Mouse (Mus musculus): ENCODE data around the gene Morc2b.
"Not testable (repeated sequence)": the region's sequence is repeated elsewhere in the genome, so short reads cannot be mapped to it uniquely, and the experiment has no call there.

The Morc2b gene

DNA sequence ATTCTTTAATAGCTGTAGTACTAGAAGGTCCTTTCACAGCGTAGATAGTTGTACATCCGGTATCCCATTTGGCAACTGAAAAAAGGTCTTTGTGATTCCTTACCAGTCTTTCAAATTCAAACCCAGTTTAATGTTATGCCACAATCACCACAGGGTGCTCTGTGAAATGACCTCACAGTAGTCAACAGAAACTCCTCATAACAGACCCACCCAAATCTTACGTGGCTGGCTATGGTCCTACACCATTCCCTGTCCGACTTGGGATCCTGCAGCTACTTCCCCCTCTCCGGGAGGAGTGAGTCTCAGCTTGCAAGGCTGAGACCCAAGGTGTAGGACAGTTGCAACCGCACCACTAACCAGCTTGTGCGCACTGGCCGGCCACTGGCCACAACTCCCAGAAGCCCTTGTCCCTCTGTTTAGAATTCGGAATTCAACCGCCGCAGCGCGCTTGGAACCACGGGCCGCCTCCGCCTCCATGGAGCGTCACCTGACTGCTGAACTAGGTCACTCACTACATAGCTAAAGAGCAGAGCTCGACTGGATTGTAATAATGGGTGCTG is at the start of gene Morc2b:
Gene Morc2b, minus strand, starts transcription at position 423 of the 560 bp plus-strand sequence.
- no peak for DNase-seq (ENCODE audit: low read depth in 2 of 2, low spot score in 2 of 2)

DNA sequence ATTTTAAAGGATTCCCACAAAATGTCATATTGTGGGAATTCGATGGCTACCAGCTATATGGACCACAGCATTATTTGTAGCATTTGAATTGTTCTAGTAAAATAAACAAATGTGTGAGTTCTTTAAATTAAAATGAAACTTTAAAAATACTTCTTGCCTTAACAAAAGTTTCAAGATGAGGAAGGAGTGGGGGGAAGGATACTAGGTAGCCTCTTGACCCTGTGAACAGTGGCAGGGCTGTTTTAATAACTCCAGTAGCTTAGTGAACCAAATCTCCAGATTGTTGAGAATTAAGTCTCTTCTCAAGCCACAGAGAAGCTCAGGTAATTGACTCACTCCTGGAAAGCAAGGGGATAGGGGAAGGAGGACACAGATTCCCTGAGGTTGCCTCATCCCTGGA is 28.7 kb upstream of the Morc2b start, which contains the start of gene Olfr55:
Gene Olfr55, plus strand, starts transcription at position 301 of the 400 bp plus-strand sequence.
- not testable (repeated sequence) for DNase-seq (ENCODE audit: low read depth in 2 of 2, low spot score in 2 of 2)

DNA sequence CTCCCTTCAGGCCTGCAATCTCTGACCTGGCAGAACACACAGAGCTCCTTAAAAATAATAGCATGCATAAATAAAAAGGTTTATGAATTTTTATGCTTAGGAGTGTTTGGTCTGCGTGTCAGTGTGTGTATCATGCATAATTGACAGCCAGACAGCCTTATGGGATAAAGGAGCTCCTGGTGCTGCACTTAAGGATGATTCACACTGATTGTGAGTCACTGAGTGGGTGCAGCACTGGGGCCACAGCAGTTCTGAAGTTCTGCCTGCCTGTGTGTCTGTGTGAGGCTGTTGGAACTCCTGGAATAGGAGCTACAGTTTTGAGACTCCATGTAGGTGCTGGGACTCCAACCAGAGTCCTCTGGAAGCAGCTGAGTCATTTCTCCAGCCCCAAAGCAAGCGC is 13.2 kb downstream of the Morc2b start:
- no peak for DNase-seq (ENCODE audit: low read depth in 2 of 2, low spot score in 2 of 2)

DNA sequence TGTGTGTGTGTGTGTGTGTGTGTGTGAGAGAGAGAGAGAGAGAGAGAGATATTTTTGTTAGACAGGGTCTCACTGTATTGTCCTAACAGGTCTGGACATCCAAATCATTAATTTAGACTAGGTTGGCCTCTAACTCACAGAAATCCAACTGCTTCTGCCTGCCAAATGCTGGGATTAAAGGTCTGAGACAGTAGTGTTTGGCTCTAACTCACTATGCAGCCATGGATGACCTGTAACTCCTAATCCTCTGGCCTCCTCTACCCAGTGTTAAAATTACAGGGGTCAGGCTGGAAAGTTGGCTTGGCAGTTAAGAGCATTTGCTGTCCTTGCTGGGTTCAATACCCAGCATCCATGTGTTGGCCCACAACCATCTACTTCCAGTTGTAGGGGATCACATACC is 14.9 kb downstream of the Morc2b start:
- no peak for DNase-seq (ENCODE audit: low read depth in 2 of 2, low spot score in 2 of 2)

DNA sequence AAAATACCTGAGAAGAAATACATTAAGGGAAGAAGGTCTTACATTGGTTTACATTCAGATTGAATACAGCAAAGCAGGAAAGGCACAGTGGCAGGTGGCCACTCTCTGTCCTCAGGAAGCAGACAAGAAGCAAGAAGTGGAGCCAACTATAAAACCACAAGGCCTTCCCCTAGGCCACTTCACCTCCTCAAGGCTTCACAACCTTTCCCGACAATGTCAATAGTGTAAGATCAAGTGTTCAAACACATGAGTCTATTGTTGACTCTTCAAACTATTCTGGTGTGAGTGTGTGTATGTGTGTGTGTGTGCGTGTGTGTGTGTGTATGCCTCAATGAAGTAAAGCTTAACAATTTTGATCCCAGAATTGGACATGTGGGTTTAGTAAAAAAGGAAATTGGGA is 42.1 kb downstream of the Morc2b start:
- no peak for DNase-seq (ENCODE audit: low read depth in 2 of 2, low spot score in 2 of 2)

DNA sequence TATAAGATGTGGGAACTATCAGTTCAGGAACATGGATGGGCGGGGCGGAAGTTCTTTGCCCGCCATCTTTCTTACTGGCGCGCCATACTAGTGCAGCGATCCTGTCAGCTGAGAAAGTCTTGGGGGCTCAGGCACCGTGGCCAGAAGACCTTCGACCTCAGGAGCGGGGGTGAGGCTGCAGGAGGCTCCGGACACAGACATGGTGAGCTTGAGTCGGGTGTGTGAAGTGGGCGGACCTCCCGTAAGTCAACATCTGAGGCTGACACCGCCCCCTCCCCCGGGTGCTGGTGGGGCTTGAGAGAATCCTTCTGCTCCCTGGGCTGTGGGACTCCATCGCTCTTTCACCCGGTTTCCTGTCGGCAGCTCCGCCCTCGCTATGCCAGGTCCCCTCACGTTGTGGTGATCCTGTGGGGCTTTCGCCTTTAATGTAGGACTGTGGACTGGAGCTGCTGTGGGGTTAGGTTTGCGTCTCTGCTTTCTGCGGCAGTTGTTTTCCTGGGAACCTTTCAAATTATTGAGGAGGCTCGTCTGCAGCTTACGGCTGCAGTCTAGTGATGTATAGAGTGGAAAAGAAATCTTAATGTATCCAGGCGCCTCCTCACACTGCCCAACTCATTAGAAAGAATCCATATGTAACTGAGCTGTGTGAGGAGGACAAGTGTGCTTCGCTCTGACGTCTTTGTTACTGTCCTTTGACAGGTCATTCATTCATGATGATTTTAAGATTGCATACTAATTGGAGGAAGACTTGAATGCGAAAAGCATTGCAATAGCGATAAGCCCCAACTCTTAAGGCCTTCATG is 46.9 kb downstream of the Morc2b start:
- peak; percentile 26 to 52 for DNase-seq (ENCODE audit: low read depth in 2 of 2, low spot score in 2 of 2)

DNA sequence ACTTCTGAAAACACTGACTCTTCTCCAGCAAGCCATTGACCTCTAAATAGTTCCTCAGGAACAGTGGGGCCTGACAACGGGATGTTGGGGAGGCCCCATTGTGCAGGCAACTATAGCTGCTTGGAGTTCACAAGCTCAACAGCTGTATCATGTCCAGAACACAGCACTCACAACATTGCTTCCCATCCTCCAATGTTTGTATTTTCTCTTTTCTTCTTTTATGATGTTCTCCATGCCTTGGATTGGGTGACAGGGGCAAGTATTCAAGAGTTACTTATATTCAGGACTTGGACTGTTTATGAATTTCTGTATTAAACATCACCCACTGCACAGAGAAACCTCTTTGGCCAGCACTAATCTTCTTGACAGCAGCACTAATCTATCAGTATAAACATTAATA is 47.9 kb downstream of the Morc2b start:
- no peak for DNase-seq (ENCODE audit: low read depth in 2 of 2, low spot score in 2 of 2)

DNA sequence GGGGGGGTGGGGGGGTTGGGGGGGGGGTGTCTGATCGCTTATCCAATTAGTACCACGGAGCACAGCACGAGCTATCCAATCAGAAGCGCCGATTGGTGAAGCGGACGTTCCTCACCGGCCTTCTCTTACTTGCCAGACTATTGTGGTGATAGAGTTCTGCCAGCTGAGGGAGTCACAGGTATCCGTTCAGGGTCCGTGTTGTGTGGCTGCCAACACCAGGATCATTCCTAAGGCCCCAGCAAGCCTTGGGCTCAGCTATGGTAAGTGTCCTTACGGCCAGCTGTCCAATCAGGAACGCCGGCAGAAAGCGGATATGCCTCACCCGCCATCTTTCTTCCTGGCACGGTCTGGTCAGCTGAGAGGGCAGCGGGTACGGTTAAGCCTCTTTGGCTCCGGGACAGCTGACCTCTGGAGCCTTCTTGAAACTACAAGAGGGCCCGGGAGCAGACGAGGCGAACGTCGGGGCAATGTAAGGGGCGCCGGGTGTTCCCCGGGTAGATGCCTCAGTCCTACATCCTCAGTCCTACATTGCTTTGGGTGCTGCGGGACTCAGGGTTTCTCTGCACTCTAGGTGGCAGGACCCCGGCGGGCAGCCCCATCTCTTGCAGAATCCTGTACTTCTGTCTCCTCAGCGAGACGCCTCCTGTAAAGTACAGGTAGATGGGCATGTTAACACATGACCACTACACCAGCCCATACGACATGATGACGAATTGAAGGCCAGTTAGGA is 50.1 kb downstream of the Morc2b start, which contains the start of gene Zfp563:
Gene Zfp563, plus strand, starts transcription at position 91 of the 730 bp plus-strand sequence.
- DNase-seq (ENCODE audit: low read depth in 2 of 2, low spot score in 2 of 2): peak; percentile 70 to 78

DNA sequence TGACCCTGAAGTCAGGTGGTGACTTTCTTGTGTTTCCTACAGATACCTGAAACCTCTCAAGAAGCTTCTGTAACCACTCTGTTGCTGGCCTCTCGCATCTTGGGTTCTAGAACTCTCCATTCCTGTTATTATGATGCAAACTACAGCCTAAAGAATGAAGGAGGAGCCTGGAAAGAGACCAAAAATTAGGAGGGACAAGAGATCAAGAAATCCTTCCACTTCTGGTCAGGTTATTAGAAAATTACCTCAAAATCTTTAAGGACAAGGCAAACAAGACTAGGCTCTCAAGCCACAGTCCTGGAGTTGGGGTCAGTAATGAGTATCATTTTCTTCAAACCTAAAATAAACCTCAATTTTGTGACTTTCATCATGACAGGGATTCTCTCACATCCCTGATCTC is 71.5 kb downstream of the Morc2b start, which contains the start of gene 4921501E09Rik:
Gene 4921501E09Rik, minus strand, starts transcription at position 101 of the 400 bp plus-strand sequence.
- DNase-seq (ENCODE audit: low read depth in 2 of 2, low spot score in 2 of 2): no peak

Measured in CD8-positive naive resting alpha-beta T cell, adult 2 months (primary cell).